Mouse (Mus musculus) megakaryocyte, embryonic 14.5 days (primary cell): ENCODE measurements around the gene Spsb4.

ENCODE experiments used
- FLI1 ChIP-seq: IDR thresholded peaks from 2 replicates; pipeline ENCODE4 v1.6.1; 2012; ENCODE audit warnings: low read length, inconsistent platforms, mixed read lengths
- GATA1 ChIP-seq: IDR thresholded peaks from 3 replicates; pipeline ENCODE4 v1.6.1; 2012; ENCODE audit warnings: mixed read lengths, low read length, inconsistent platforms, borderline replicate concordance

DNA sequence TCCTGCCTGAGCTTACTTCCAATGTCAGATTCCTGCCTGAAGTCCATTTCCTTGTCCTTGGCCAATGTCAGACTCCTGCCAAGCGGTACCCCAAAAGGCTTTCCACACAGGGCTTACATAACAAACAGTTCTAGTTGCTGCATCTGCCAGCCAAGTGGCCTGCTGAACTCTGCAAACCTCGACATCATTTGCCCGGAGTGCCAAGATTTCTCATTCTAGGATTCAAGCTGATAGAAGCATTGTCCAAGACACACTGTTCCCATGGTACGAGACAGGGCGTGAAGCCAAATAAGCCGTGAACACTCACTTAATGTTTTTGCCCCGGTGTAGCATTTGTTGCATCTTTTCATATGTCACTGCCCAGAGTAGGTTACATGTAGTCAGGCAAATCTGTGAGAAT is 18.0 kb upstream of the Spsb4 start:
- TF ChIP-seq GATA1 (no peak), FLI1 (no peak)
